Mouse (Mus musculus): Measurements from ENCODE around the gene Anapc13. TPM values are rescaled to one million over a fixed set of nuclear protein-coding genes. Genes with fewer than 3 reads are reported as not detected.

The Anapc13 gene
- polyA plus RNA-seq, 1 experiment from 2014 or later: 91.9 TPM

GRCm38 (mm10) chr9:102645119-102645695 lies 19.1 kb downstream of the Anapc13 start:
- H3K4me2 ChIP-seq: no peak overlapping the region
- H3K4me1 ChIP-seq (replicated peaks): no peaks in the 10 kb centered on the region
- H3K9ac ChIP-seq: no peak overlapping the region
- no peak for ATAC-seq (ENCODE audit: insufficient read depth)
- H3K9me3 ChIP-seq (replicated peaks): no peaks in the 10 kb centered on the region
- no peak overlapping the region for H3K4me3 ChIP-seq (replicated peaks)
- 56% methylated on average over 3 of the region's 3 CpGs for WGBS (ENCODE audit: insufficient replicate concordance)
- peaks cover 7% of the 10 kb centered on the region; the same call in 1 of the 2 replicates for H3K27me3 ChIP-seq
- no peaks in the 10 kb centered on the region for H3K36me3 ChIP-seq (replicated peaks)
- H3K27ac ChIP-seq (replicated peaks): no peak overlapping the region

- no peak overlapping the region for H3K9ac ChIP-seq
- H3K36me3 ChIP-seq (replicated peaks): no peaks in the 10 kb centered on the region
- 68% methylated on average over 6 of the region's 6 CpGs for WGBS (ENCODE audit: insufficient replicate concordance)
- H3K4me3 ChIP-seq (replicated peaks): no peak overlapping the region
- no peaks in the 10 kb centered on the region for H3K4me1 ChIP-seq (replicated peaks)
- H3K9me3 ChIP-seq (replicated peaks): no peaks in the 10 kb centered on the region
- ATAC-seq (ENCODE audit: insufficient read depth): no peak
- no peak overlapping the region for H3K27ac ChIP-seq (replicated peaks)
- peaks cover 7% of the 10 kb centered on the region; the same call in 1 of the 2 replicates for H3K27me3 ChIP-seq
- H3K4me2 ChIP-seq: no peak overlapping the region
Measured at GRCm38 (mm10) chr9:102647010-102647409, 20.9 kb downstream of the Anapc13 start.

GRCm38 (mm10) chr9:102649917-102650527 lies 23.9 kb downstream of the Anapc13 start:
- Histone ChIP-seq H3K4me1 (replicated peaks) (no peaks in the 10 kb centered on the region), H3K9me3 (replicated peaks) (no peaks in the 10 kb centered on the region), H3K36me3 (replicated peaks) (no peaks in the 10 kb centered on the region), H3K4me2 (no peak overlapping the region), H3K4me3 (replicated peaks) (no peak overlapping the region), H3K27ac (replicated peaks) (no peak overlapping the region), H3K9ac (no peak overlapping the region), H3K27me3 (no peaks in the 10 kb centered on the region)
- WGBS (ENCODE audit: insufficient replicate concordance): 62% methylated on average over 17 of the region's 17 CpGs
- ATAC-seq (ENCODE audit: insufficient read depth): no peak

GRCm38 (mm10) chr9:102650637-102651036 lies 24.5 kb downstream of the Anapc13 start:
- ATAC-seq (ENCODE audit: insufficient read depth): no peak
- H3K27me3 ChIP-seq: no peaks in the 10 kb centered on the region
- no peak overlapping the region for H3K27ac ChIP-seq (replicated peaks)
- no peak overlapping the region for H3K4me2 ChIP-seq
- no peak overlapping the region for H3K4me3 ChIP-seq (replicated peaks)
- H3K36me3 ChIP-seq (replicated peaks): no peaks in the 10 kb centered on the region
- 34% methylated on average over 7 of the region's 7 CpGs for WGBS (ENCODE audit: insufficient replicate concordance)
- H3K9ac ChIP-seq: no peak overlapping the region
- no peaks in the 10 kb centered on the region for H3K9me3 ChIP-seq (replicated peaks)
- no peaks in the 10 kb centered on the region for H3K4me1 ChIP-seq (replicated peaks)

GRCm38 (mm10) chr9:102651199-102651720 lies 25.2 kb downstream of the Anapc13 start:
- Histone ChIP-seq H3K36me3 (replicated peaks) (no peaks in the 10 kb centered on the region), H3K9ac (no peak overlapping the region), H3K27me3 (no peaks in the 10 kb centered on the region), H3K4me3 (replicated peaks) (no peak overlapping the region), H3K9me3 (replicated peaks) (no peaks in the 10 kb centered on the region), H3K4me1 (replicated peaks) (no peaks in the 10 kb centered on the region), H3K27ac (replicated peaks) (no peak overlapping the region), H3K4me2 (no peak overlapping the region)
- ATAC-seq (ENCODE audit: insufficient read depth): no peak
- 43% methylated on average over 6 of the region's 6 CpGs for WGBS (ENCODE audit: insufficient replicate concordance)

- H3K4me1 ChIP-seq (replicated peaks): no peaks in the 10 kb centered on the region
- H3K9me3 ChIP-seq (replicated peaks): no peaks in the 10 kb centered on the region
- H3K27me3 ChIP-seq: no peaks in the 10 kb centered on the region
- H3K4me2 ChIP-seq: no peak overlapping the region
- H3K9ac ChIP-seq: no peak overlapping the region
- H3K27ac ChIP-seq (replicated peaks): no peak overlapping the region
- ATAC-seq (ENCODE audit: insufficient read depth): no peak
- H3K36me3 ChIP-seq (replicated peaks): no peaks in the 10 kb centered on the region
- H3K4me3 ChIP-seq (replicated peaks): no peak overlapping the region
- 48% methylated on average over 8 of the region's 8 CpGs for WGBS (ENCODE audit: insufficient replicate concordance)
Measured at GRCm38 (mm10) chr9:102656355-102657095, 30.4 kb downstream of the Anapc13 start.

- Histone ChIP-seq H3K4me3 (replicated peaks) (no peak overlapping the region), H3K9ac (no peak overlapping the region), H3K9me3 (replicated peaks) (no peaks in the 10 kb centered on the region), H3K36me3 (replicated peaks) (no peaks in the 10 kb centered on the region), H3K27me3 (0 out of 2 replicates have a peak, but pooled peaks cover 3% of the 10 kb centered on the region), H3K4me1 (replicated peaks) (no peaks in the 10 kb centered on the region), H3K4me2 (no peak overlapping the region), H3K27ac (replicated peaks) (no peak overlapping the region)
- ATAC-seq (ENCODE audit: insufficient read depth): no peak
- 60% methylated on average over 6 of the region's 6 CpGs for WGBS (ENCODE audit: insufficient replicate concordance)
Measured at GRCm38 (mm10) chr9:102668115-102668514, 42.0 kb downstream of the Anapc13 start.

- H3K27me3 ChIP-seq: 0 out of 2 replicates have a peak, but pooled peaks cover 3% of the 10 kb centered on the region
- H3K9me3 ChIP-seq (replicated peaks): no peaks in the 10 kb centered on the region
- H3K27ac ChIP-seq (replicated peaks): no peak overlapping the region
- ATAC-seq (ENCODE audit: insufficient read depth): no peak
- H3K36me3 ChIP-seq (replicated peaks): no peaks in the 10 kb centered on the region
- no peaks in the 10 kb centered on the region for H3K4me1 ChIP-seq (replicated peaks)
- 64% methylated on average over 12 of the region's 12 CpGs for WGBS (ENCODE audit: insufficient replicate concordance)
- H3K4me3 ChIP-seq (replicated peaks): no peak overlapping the region
- no peak overlapping the region for H3K4me2 ChIP-seq
- no peak overlapping the region for H3K9ac ChIP-seq
Measured at GRCm38 (mm10) chr9:102668906-102669305, 42.8 kb downstream of the Anapc13 start.

GRCm38 (mm10) chr9:102673381-102673780 lies 47.3 kb downstream of the Anapc13 start:
- WGBS (ENCODE audit: insufficient replicate concordance): 63% methylated on average over 7 of the region's 7 CpGs
- Histone ChIP-seq H3K27ac (replicated peaks) (no peak overlapping the region), H3K9ac (no peak overlapping the region), H3K27me3 (0 out of 2 replicates have a peak, but pooled peaks cover 3% of the 10 kb centered on the region), H3K36me3 (replicated peaks) (no peaks in the 10 kb centered on the region), H3K4me2 (no peak overlapping the region), H3K4me1 (replicated peaks) (no peaks in the 10 kb centered on the region), H3K9me3 (replicated peaks) (no peaks in the 10 kb centered on the region), H3K4me3 (replicated peaks) (no peak overlapping the region)
- ATAC-seq (ENCODE audit: insufficient read depth): no peak

GRCm38 (mm10) chr9:102675922-102676321 lies 49.8 kb downstream of the Anapc13 start:
- ATAC-seq (ENCODE audit: insufficient read depth): no peak
- Histone ChIP-seq H3K27me3 (no peaks in the 10 kb centered on the region), H3K9me3 (replicated peaks) (no peaks in the 10 kb centered on the region), H3K4me2 (no peak overlapping the region), H3K4me1 (replicated peaks) (no peaks in the 10 kb centered on the region), H3K9ac (no peak overlapping the region), H3K4me3 (replicated peaks) (no peak overlapping the region), H3K36me3 (replicated peaks) (no peaks in the 10 kb centered on the region), H3K27ac (replicated peaks) (no peak overlapping the region)
- 58% methylated on average over 5 of the region's 5 CpGs for WGBS (ENCODE audit: insufficient replicate concordance)

GRCm38 (mm10) chr9:102681470-102681869 lies 55.4 kb downstream of the Anapc13 start:
- H3K27ac ChIP-seq (replicated peaks): no peak overlapping the region
- ATAC-seq (ENCODE audit: insufficient read depth): no peak
- 47% methylated on average over 7 of the region's 7 CpGs for WGBS (ENCODE audit: insufficient replicate concordance)

More at GRCm38 (mm10) chr9:102681470-102681869, 55.4 kb downstream of the Anapc13 start:
- Histone ChIP-seq H3K4me1 (replicated peaks) (no peaks in the 10 kb centered on the region), H3K9ac (no peak overlapping the region), H3K36me3 (replicated peaks) (no peaks in the 10 kb centered on the region), H3K27me3 (no peaks in the 10 kb centered on the region), H3K4me2 (no peak overlapping the region), H3K9me3 (replicated peaks) (no peaks in the 10 kb centered on the region), H3K4me3 (replicated peaks) (no peak overlapping the region)
